9 mouse cellular contexts compared by ENCODE assay signal in the genomic region with DNA sequence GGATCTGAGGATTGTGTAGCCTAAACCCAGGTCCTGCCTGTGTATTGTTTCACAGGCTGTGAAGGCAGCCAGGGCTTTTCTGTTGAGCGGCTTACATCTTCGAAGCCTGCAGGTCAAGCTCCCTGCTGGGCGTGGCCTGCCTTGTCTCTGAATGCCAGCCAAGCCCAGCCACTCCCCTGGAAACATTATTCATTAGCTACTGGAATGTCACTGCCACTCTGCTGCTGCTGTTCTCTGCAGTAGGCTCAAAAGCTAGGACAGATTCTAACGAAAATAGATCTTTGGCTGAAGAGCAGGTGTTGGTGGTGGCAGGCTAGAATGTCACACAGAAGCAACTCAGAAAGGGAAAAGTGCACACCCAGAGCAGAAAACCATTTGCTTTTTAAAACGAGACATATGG.
DNase-seq lines count a peak whose midpoint lies in the region; ATAC-seq lines count a peak whose summit lies in the region.
"Had no signal": no experiment of that assay in that cellular context is flagged by ENCODE, and none has a peak within 500 bp of the region (broad histone marks: within the 10 kb centered on the region; RNA-seq: fewer than 3 reads in every experiment).

No protein-coding gene starts in this region.

- H3K9ac ChIP-seq in hindbrain, embryonic 13.5 days: no peak overlapping the region

- 12% methylated on average over 5 of the region's 5 CpGs for WGBS in hindbrain, embryonic 10.5 days
- WGBS in hindbrain, embryonic 13.5 days: 15% methylated on average over 5 of the region's 5 CpGs

- H3K4me1 ChIP-seq in hindbrain, embryonic 10.5 days (replicated peaks): peaks cover 13% of the 10 kb centered on the region
- peaks cover 7% of the 10 kb centered on the region for H3K4me1 ChIP-seq in hindbrain, embryonic 13.5 days (replicated peaks)

- H3K27ac ChIP-seq in hindbrain, embryonic 10.5 days: no peak overlapping the region; the same call in 1 of the 2 replicates
- no peak overlapping the region for H3K27ac ChIP-seq in hindbrain, embryonic 13.5 days
- H3K27ac ChIP-seq: layer of hippocampus, adult 2 months had no signal

- no peak overlapping the region for H3K4me3 ChIP-seq in hindbrain, embryonic 10.5 days
- no peak overlapping the region for H3K4me3 ChIP-seq in hindbrain, embryonic 13.5 days
- H3K4me3 ChIP-seq: layer of hippocampus, adult 2 months had no signal

- DNase-seq in hindbrain, embryonic 10.5 days (ENCODE audit: low spot score): peak; percentile 66
- peak; percentile 80 for DNase-seq in adrenal gland, postnatal 10 days
- DNase-seq in gastrocnemius, postnatal 10 days: peak; percentile 28
- peak; percentile 83 for DNase-seq in kidney, adult 11 months
- peak; percentile 60 for DNase-seq in lung, postnatal 10 days
- DNase-seq in right cerebral cortex, postnatal 4 days: no peak

- H3K9me3 ChIP-seq in hindbrain, embryonic 10.5 days: no peaks in the 10 kb centered on the region
- H3K9me3 ChIP-seq in hindbrain, embryonic 13.5 days: no peaks in the 10 kb centered on the region

- H3K36me3 ChIP-seq in hindbrain, embryonic 10.5 days: no peaks in the 10 kb centered on the region
- no peaks in the 10 kb centered on the region for H3K36me3 ChIP-seq in hindbrain, embryonic 13.5 days

- no peak for ATAC-seq in hindbrain, embryonic 13.5 days (ENCODE audit: low FRiP score)
- no peak for ATAC-seq in CD4-positive, CD25-positive, alpha-beta regulatory T cell, adult 4 months

- no peaks in the 10 kb centered on the region for H3K27me3 ChIP-seq in hindbrain, embryonic 10.5 days (ENCODE audit: insufficient read depth, poor library complexity, severe bottlenecking)
- H3K27me3 ChIP-seq in hindbrain, embryonic 13.5 days: no peaks in the 10 kb centered on the region

- no peak overlapping the region for H3K4me2 ChIP-seq in hindbrain, embryonic 13.5 days
